Mouse (Mus musculus) forebrain, embryonic 16.5 days (tissue): ENCODE measurements around the gene Myo18b. TPM values are rescaled to one million over a fixed set of nuclear protein-coding genes. Genes with fewer than 3 reads are reported as not detected.
A peak's percentile ranks its signal among the peaks of the same experiment; 100 is the strongest.

Experiments
- ATAC-seq: fragments of 200-750 bp; cut with Nextera tagmentation; 2 replicates; pipeline ENCODE4 v1.8.0; 2017; ENCODE audit warnings: mild to moderate bottlenecking, moderate library complexity
- H3K27ac ChIP-seq: fragments of 300-500 bp; sonication (generic); 2 replicates; pipeline ENCODE4 v1.5.1; 2014; ENCODE audit warnings: low read length, control low read depth
- H3K27me3 ChIP-seq: fragments of 300-500 bp; sonication (generic); replicated peaks from 2 replicates; pipeline ENCODE4 v1.6.1; 2014; ENCODE audit warnings: low read length; ENCODE audit not compliant: control insufficient read depth, insufficient read depth
- H3K36me3 ChIP-seq: fragments of 300-500 bp; sonication (generic); 2 replicates; pipeline ENCODE4 v1.6.1; 2014; ENCODE audit not compliant: control insufficient read depth, insufficient read depth
- H3K4me1 ChIP-seq: fragments of 300-500 bp; sonication (generic); replicated peaks from 2 replicates; pipeline ENCODE4 v1.6.1; 2014; ENCODE audit warnings: low read length; ENCODE audit not compliant: control insufficient read depth, insufficient read depth
- H3K4me2 ChIP-seq: fragments of 300-500 bp; sonication (generic); 2 replicates; pipeline ENCODE4 v1.6.1; 2014; ENCODE audit warnings: mild to moderate bottlenecking, low read length, control low read depth
- H3K4me3 ChIP-seq: fragments of 300-500 bp; sonication (generic); replicated peaks from 2 replicates; pipeline ENCODE4 v1.5.1; 2014; ENCODE audit warnings: mild to moderate bottlenecking, low read length, control low read depth
- H3K9ac ChIP-seq: fragments of 300-500 bp; sonication (generic); replicated peaks from 2 replicates; pipeline ENCODE4 v1.6.1; 2014; ENCODE audit warnings: low read depth, low read length, control low read depth
- H3K9me3 ChIP-seq: fragments of 300-500 bp; sonication (generic); 2 replicates; pipeline ENCODE4 v1.6.1; 2016; ENCODE audit warnings: low read length; ENCODE audit not compliant: control insufficient read depth
- WGBS: fragments of 180-500 bp; shearing (Covaris S2); extraction: QIAGEN DNeasy Blood & Tissue Kit; methylation state at CpG from one replicate; pipeline ENCODE4 v1.1.7; 2014; 5-methylcytosine and 5-hydroxymethylcytosine counted together
- polyA plus RNA-seq: library from polyadenylated mRNA; unstranded; fragments of >200 nt; fragmentation: Nextera tagmentation; extraction: Ambion mirVana; gene quantifications from 2 replicates; pipeline ENCODE4 v1.2.1, GENCODE M21; 2015

Gene Myo18b
- polyA plus RNA-seq, 1 experiment from 2014 or later = 1.1 TPM

GRCm38 (mm10) chr5:112790376-112791111 is 105.6 kb downstream of the Myo18b start:
- Histone ChIP-seq H3K27me3 (no peaks in the 10 kb centered on the region; the same call in 1 of the 2 replicates), H3K9ac (no peak overlapping the region), H3K4me3 (no peak overlapping the region), H3K4me2 (no peak overlapping the region), H3K9me3 (no peaks in the 10 kb centered on the region), H3K4me1 (no peaks in the 10 kb centered on the region), H3K27ac (no peak overlapping the region), H3K36me3 (no peaks in the 10 kb centered on the region)
- ATAC-seq = no peak
- WGBS = 59% methylated on average over 4 of the region's 4 CpGs

- 92% methylated on average over 2 of the region's 2 CpGs for WGBS
- Histone ChIP-seq H3K36me3 (no peaks in the 10 kb centered on the region), H3K4me1 (no peaks in the 10 kb centered on the region), H3K9ac (no peak overlapping the region), H3K4me2 (no peak overlapping the region), H3K4me3 (no peak overlapping the region), H3K27me3 (no peaks in the 10 kb centered on the region; the same call in 1 of the 2 replicates), H3K9me3 (no peaks in the 10 kb centered on the region), H3K27ac (no peak overlapping the region)
- ATAC-seq = no peak
These were observed 107.7 kb downstream of the Myo18b start for GRCm38 (mm10) chr5:112788441-112788840.

- WGBS = 89% methylated on average over 6 of the region's 6 CpGs
These were observed 109.4 kb downstream of the Myo18b start for GRCm38 (mm10) chr5:112786788-112787187.

GRCm38 (mm10) chr5:112786031-112786430 is 110.1 kb downstream of the Myo18b start:
- Histone ChIP-seq H3K4me2 (no peak overlapping the region), H3K27ac (no peak overlapping the region), H3K27me3 (no peaks in the 10 kb centered on the region; the same call in 1 of the 2 replicates), H3K4me1 (no peaks in the 10 kb centered on the region), H3K36me3 (no peaks in the 10 kb centered on the region), H3K9ac (no peak overlapping the region), H3K9me3 (no peaks in the 10 kb centered on the region), H3K4me3 (no peak overlapping the region)
- ATAC-seq = no peak
- 76% methylated on average over 8 of the region's 8 CpGs for WGBS

More at GRCm38 (mm10) chr5:112786788-112787187, 109.4 kb downstream of the Myo18b start:
- Histone ChIP-seq H3K4me1 (no peaks in the 10 kb centered on the region), H3K36me3 (no peaks in the 10 kb centered on the region), H3K9me3 (no peaks in the 10 kb centered on the region), H3K27me3 (no peaks in the 10 kb centered on the region; the same call in 1 of the 2 replicates), H3K9ac (no peak overlapping the region), H3K4me2 (no peak overlapping the region), H3K4me3 (no peak overlapping the region), H3K27ac (no peak overlapping the region)
- no peak for ATAC-seq

- Histone ChIP-seq H3K4me2 (no peak overlapping the region), H3K9ac (no peak overlapping the region), H3K9me3 (no peaks in the 10 kb centered on the region), H3K27ac (no peak overlapping the region), H3K36me3 (no peaks in the 10 kb centered on the region), H3K4me3 (no peak overlapping the region), H3K27me3 (no peaks in the 10 kb centered on the region), H3K4me1 (peaks cover 5% of the 10 kb centered on the region)
- ATAC-seq = no peak
- WGBS = 87% methylated on average over 7 of the region's 7 CpGs
These were observed 114.4 kb downstream of the Myo18b start for GRCm38 (mm10) chr5:112781719-112782118.

- Histone ChIP-seq H3K4me2 (no peak overlapping the region), H3K4me3 (no peak overlapping the region), H3K36me3 (no peaks in the 10 kb centered on the region), H3K27me3 (no peaks in the 10 kb centered on the region), H3K4me1 (peaks cover 5% of the 10 kb centered on the region), H3K9ac (no peak overlapping the region), H3K27ac (no peak overlapping the region), H3K9me3 (no peaks in the 10 kb centered on the region)
- no peak for ATAC-seq
- WGBS = 87% methylated on average over 4 of the region's 4 CpGs
These were observed 114.9 kb downstream of the Myo18b start for GRCm38 (mm10) chr5:112781231-112781630.

- H3K27me3 ChIP-seq = no peaks in the 10 kb centered on the region
- no peaks in the 10 kb centered on the region for H3K36me3 ChIP-seq
- WGBS = 36% methylated on average over 5 of the region's 5 CpGs
- peaks cover 5% of the 10 kb centered on the region for H3K4me1 ChIP-seq
- no peak overlapping the region for H3K4me3 ChIP-seq
- peak; percentile 18; the same call in 1 of the 2 replicates for ATAC-seq
- H3K27ac ChIP-seq = no peak overlapping the region
- no peaks in the 10 kb centered on the region for H3K9me3 ChIP-seq
- H3K9ac ChIP-seq = no peak overlapping the region
- no peak overlapping the region for H3K4me2 ChIP-seq
These were observed 115.8 kb downstream of the Myo18b start for GRCm38 (mm10) chr5:112780383-112780782.

- no peak overlapping the region for H3K4me3 ChIP-seq
- no peaks in the 10 kb centered on the region for H3K27me3 ChIP-seq
- H3K27ac ChIP-seq = no peak overlapping the region
- no peak for ATAC-seq
- H3K9ac ChIP-seq = no peak overlapping the region
- H3K4me1 ChIP-seq = peaks cover 5% of the 10 kb centered on the region
- no peaks in the 10 kb centered on the region for H3K9me3 ChIP-seq
- no peaks in the 10 kb centered on the region for H3K36me3 ChIP-seq
- 63% methylated on average over 15 of the region's 15 CpGs for WGBS
- no peak overlapping the region for H3K4me2 ChIP-seq
These were observed 119.3 kb downstream of the Myo18b start for GRCm38 (mm10) chr5:112776781-112777405.

GRCm38 (mm10) chr5:112773429-112773828 is 122.7 kb downstream of the Myo18b start:
- ATAC-seq = no peak
- 49% methylated on average over 4 of the region's 4 CpGs for WGBS
- H3K4me3 ChIP-seq = no peak overlapping the region
- H3K27me3 ChIP-seq = no peaks in the 10 kb centered on the region
- H3K9me3 ChIP-seq = no peaks in the 10 kb centered on the region
- H3K9ac ChIP-seq = no peak overlapping the region
- peaks cover 3% of the 10 kb centered on the region; the same call in 1 of the 2 replicates for H3K4me1 ChIP-seq
- no peaks in the 10 kb centered on the region for H3K36me3 ChIP-seq
- H3K27ac ChIP-seq = no peak overlapping the region
- no peak overlapping the region for H3K4me2 ChIP-seq
